Mouse (Mus musculus) forebrain, embryonic 11.5 days (tissue): ENCODE measurements around the gene Tgtp2. TPM values are rescaled to one million over a fixed set of nuclear protein-coding genes. Genes with fewer than 3 reads are reported as not detected.
"Not testable (repeated sequence)": the region's sequence is repeated elsewhere in the genome, so short reads cannot be mapped to it uniquely, and the experiment has no call there.

Experiments used
- ATAC-seq: fragments of 200-750 bp; cut with Nextera tagmentation; replicated peaks from 2 replicates; pipeline ENCODE4 v1.8.0; 2017; ENCODE audit warnings: moderate TSS enrichment; ENCODE audit not compliant: low FRiP score
- DNase-seq: peaks from one replicate; pipeline ENCODE4 v3.0.0-alpha.2; 2017; ENCODE audit warnings: low spot score
- H3K27ac ChIP-seq: fragments of 300-500 bp; sonication (generic); 2 replicates; pipeline ENCODE4 v1.5.1; 2014; ENCODE audit warnings: low read depth, low read length
- H3K27me3 ChIP-seq: fragments of 300-500 bp; sonication (generic); 2 replicates; pipeline ENCODE4 v1.6.1; 2014; ENCODE audit warnings: mild to moderate bottlenecking, low read length, mixed read lengths; ENCODE audit not compliant: control insufficient read depth, insufficient read depth
- H3K36me3 ChIP-seq: fragments of 300-500 bp; sonication (generic); 2 replicates; pipeline ENCODE4 v1.6.1; 2014; ENCODE audit warnings: mild to moderate bottlenecking, low read length, moderate library complexity, mixed read lengths; ENCODE audit not compliant: control insufficient read depth, insufficient read depth
- H3K4me1 ChIP-seq: fragments of 300-500 bp; sonication (generic); replicated peaks from 2 replicates; pipeline ENCODE4 v1.6.1; 2014; ENCODE audit warnings: low read length, mixed read lengths; ENCODE audit not compliant: control insufficient read depth, insufficient read depth
- H3K4me2 ChIP-seq: fragments of 300-500 bp; sonication (generic); 2 replicates; pipeline ENCODE4 v1.6.1; 2014; ENCODE audit warnings: low read depth, mild to moderate bottlenecking, low read length, moderate library complexity, mixed read lengths; ENCODE audit not compliant: severe bottlenecking
- H3K4me3 ChIP-seq: fragments of 300-500 bp; sonication (generic); 2 replicates; pipeline ENCODE4 v1.5.1; 2014; ENCODE audit warnings: low read depth, low read length
- H3K9ac ChIP-seq: fragments of 300-500 bp; sonication (generic); 2 replicates; pipeline ENCODE4 v1.6.1; 2014; ENCODE audit warnings: low read length
- H3K9me3 ChIP-seq: fragments of 300-500 bp; sonication (generic); 2 replicates; pipeline ENCODE4 v1.6.1; 2016; ENCODE audit warnings: low read length, mixed read lengths; ENCODE audit not compliant: control insufficient read depth
- WGBS: fragments of 180-500 bp; shearing (Covaris S2); extraction: QIAGEN DNeasy Blood & Tissue Kit; methylation state at CpG from one replicate; pipeline ENCODE4 v1.1.7; 2014; 5-methylcytosine and 5-hydroxymethylcytosine counted together
- polyA plus RNA-seq: library from polyadenylated mRNA; unstranded; fragments of >200 nt; fragmentation: Nextera tagmentation; extraction: Ambion mirVana; gene quantifications from 2 replicates; pipeline ENCODE4 v1.2.1, GENCODE M21; 2014

The Tgtp2 gene
- polyA plus RNA-seq, 1 experiment from 2014 or later, result not detected

DNA sequence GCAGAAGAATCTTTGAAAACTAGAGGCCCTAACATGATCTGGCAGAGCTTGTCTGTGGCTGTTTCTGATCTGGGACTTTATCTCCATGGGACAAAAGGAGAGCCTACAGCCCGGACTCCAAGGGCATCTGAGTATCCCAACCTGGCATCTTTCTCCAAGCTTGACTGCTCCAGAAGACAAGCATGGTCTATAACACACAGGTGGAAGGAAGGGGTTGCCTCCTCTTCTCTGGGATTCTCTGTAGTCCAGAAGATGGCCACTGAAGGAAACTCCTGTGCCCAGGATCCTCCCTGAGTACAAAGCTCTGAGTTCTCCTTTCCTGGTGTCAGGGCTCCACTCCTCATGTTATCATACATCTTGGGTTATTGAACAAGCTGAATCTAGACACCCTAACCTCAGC lies 16.6 kb upstream of the Tgtp2 start:
- Histone ChIP-seq H3K9ac (no peak overlapping the region), H3K4me3 (no peak overlapping the region), H3K4me2 (no peak overlapping the region), H3K4me1 (no peaks in the 10 kb centered on the region), H3K9me3 (no peaks in the 10 kb centered on the region), H3K36me3 (no peaks in the 10 kb centered on the region), H3K27ac (no peak overlapping the region), H3K27me3 (no peaks in the 10 kb centered on the region)
- ATAC-seq, result no peak
- 84% methylated on average over 1 of the region's 1 CpGs for WGBS
- no peak for DNase-seq

- no peak for ATAC-seq
- H3K9me3 ChIP-seq, result no peaks in the 10 kb centered on the region
- 86% methylated on average over 3 of the region's 3 CpGs for WGBS
These were observed 14.7 kb upstream of the Tgtp2 start for GRCm38 (mm10) chr11:49078719-49079118.

DNA sequence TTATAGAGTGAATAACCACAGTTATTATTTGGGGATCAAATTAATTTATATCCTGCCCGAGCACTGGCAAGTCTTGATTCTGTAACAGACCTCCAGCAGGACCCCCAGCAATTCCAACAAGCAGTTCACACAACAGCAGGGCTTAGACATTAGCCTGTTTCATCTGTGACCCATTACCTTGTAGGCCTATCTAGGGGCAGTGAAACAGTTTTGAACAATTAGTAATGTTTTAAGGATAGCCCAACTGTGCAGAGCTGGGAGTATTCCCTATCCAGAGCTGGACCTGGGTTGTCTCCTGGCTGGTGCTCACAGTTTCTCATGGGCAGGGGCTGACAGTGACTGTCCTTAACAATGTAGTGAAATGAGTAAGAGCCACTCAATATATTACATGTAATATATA lies 13.0 kb upstream of the Tgtp2 start:
- Histone ChIP-seq H3K4me2 (no peak overlapping the region), H3K4me1 (no peaks in the 10 kb centered on the region), H3K4me3 (no peak overlapping the region), H3K36me3 (no peaks in the 10 kb centered on the region), H3K27me3 (no peaks in the 10 kb centered on the region), H3K27ac (no peak overlapping the region), H3K9me3 (no peaks in the 10 kb centered on the region), H3K9ac (no peak overlapping the region)
- DNase-seq (no peak), ATAC-seq (no peak)
- 72% methylated on average over 1 of the region's 1 CpGs for WGBS

More at GRCm38 (mm10) chr11:49078719-49079118, 14.7 kb upstream of the Tgtp2 start:
- H3K9ac ChIP-seq, result no peak overlapping the region
- no peaks in the 10 kb centered on the region for H3K27me3 ChIP-seq
- no peak for DNase-seq
- H3K4me1 ChIP-seq, result no peaks in the 10 kb centered on the region
- no peak overlapping the region for H3K27ac ChIP-seq
- no peaks in the 10 kb centered on the region for H3K36me3 ChIP-seq
- no peak overlapping the region for H3K4me2 ChIP-seq
- H3K4me3 ChIP-seq, result no peak overlapping the region

DNA sequence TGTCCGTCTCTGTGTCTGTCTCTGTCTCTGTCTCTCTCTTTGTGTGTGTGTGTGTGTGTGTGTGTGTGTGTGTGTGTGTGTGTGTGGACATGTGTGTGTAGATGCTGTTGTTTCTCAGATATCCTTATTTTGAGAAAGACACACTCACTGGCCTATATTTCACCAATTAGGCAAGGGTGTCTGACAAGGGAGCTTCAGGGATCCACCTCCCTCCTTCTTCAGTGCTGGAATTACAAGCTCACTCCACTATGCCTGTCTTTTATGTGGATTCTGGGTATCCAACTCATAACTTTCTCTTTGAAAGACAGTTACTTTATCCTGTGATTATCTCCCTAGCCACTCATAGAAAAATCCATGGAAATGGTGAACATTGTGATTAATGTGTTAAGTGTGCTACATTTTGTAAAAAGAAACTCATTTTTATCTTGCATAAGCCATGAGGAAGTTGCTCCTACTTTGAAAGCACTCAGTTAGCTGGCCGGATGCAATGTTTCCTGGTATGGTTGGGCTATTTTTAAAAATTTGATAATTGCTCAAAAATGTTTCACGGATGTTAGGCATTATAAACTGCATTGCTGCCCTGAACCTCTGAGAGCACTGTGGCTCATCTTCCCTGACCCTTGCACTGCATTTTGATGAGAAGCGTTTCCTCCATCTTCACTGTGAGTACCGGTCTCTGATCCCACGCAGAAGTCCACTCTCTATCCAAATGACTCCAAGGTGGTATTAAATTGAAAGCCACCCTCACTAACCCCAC lies 12.2 kb upstream of the Tgtp2 start, which contains the start of gene Ifi47:
TSS of gene Ifi47 (plus strand) at position 587 of the 757 bp plus-strand sequence.
- not testable (repeated sequence) for H3K4me2 ChIP-seq, H3K4me1 ChIP-seq, H3K27me3 ChIP-seq, ATAC-seq, H3K27ac ChIP-seq, DNase-seq, H3K36me3 ChIP-seq, H3K9ac ChIP-seq, H3K9me3 ChIP-seq, H3K4me3 ChIP-seq
- WGBS, result 78% methylated on average over 6 of the region's 6 CpGs

DNA sequence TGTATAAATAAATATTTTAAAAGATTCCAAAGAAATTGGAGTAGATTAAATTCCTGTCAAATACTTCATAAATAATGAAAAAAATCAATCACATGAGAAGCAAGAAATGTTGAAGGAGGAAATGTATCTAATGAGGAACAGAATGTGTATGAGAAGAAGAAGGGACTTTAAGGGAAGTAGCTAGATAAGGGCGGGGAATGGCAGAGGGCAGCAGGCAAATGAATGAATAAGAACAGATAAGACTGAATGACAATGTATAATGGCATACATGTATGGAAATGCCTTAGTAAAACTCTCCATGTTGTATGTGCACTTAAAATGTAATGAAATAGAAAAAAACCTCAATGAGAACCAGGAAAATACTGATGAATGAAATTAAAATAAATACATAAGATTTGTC lies 4.4 kb upstream of the Tgtp2 start:
- no peaks in the 10 kb centered on the region for H3K36me3 ChIP-seq
- no peaks in the 10 kb centered on the region for H3K9me3 ChIP-seq
- DNase-seq (no peak), ATAC-seq (no peak)
- H3K4me3 ChIP-seq, result no peak overlapping the region
- no peak overlapping the region for H3K27ac ChIP-seq
- no peak overlapping the region for H3K4me2 ChIP-seq
- WGBS, result 91% methylated on average over 1 of the region's 1 CpGs
- H3K4me1 ChIP-seq, result no peaks in the 10 kb centered on the region
- no peak overlapping the region for H3K9ac ChIP-seq
- no peaks in the 10 kb centered on the region for H3K27me3 ChIP-seq

- not testable (repeated sequence) for H3K9me3 ChIP-seq, H3K4me2 ChIP-seq, ATAC-seq, H3K36me3 ChIP-seq, H3K27ac ChIP-seq, H3K27me3 ChIP-seq, H3K4me1 ChIP-seq, H3K9ac ChIP-seq, H3K4me3 ChIP-seq, DNase-seq
- WGBS, result 78% methylated on average over 2 of the region's 2 CpGs
These were observed 2.1 kb downstream of the Tgtp2 start for GRCm38 (mm10) chr11:49061865-49062264.

DNA sequence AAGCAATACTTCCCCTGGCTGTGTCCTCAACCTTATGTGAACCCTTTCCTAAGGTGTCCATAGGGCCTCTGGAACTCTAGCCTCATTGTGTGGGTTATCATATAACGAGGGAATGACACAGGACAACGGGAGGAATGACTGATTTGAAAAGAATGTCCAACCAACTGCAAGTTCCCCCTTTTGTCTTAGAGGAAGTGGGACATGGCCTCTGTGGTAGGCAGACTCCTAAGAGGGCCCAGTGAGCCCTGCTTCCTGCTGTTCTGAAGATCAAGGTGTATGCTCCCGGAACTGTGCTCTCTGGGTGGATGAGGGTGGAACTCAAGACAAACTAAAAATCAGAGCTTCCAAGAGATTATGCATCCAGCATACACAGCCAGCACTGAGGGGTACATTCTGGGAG lies 3.9 kb downstream of the Tgtp2 start:
- not testable (repeated sequence) for H3K27me3 ChIP-seq, DNase-seq, H3K4me3 ChIP-seq, H3K4me2 ChIP-seq, H3K9me3 ChIP-seq, H3K9ac ChIP-seq, H3K36me3 ChIP-seq, H3K27ac ChIP-seq, ATAC-seq, H3K4me1 ChIP-seq
- 51% methylated on average over 2 of the region's 3 CpGs for WGBS

DNA sequence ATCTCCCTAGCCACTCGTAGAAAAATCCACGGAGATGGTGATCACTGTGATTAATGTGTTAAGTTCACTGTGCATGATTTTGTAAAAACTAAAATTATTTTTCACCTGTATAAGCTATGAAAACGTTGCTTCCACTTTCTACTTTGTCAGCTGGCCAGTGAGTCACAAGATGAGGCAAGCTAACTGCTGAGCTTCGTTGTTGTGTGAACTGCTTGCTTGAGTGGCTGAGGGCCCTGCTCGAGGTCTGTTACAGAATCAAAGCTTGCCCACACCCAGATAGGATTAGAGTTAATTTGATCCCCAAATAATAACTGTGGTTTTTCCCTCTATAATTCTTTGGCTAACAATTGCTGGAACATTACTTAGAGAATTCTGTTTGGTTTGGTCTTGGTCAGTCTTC lies 12.1 kb downstream of the Tgtp2 start:
- H3K9ac ChIP-seq, ATAC-seq, H3K27ac ChIP-seq, H3K4me1 ChIP-seq, H3K4me2 ChIP-seq, H3K4me3 ChIP-seq, H3K27me3 ChIP-seq, H3K9me3 ChIP-seq, DNase-seq, H3K36me3 ChIP-seq: not testable (repeated sequence)
- no CpG with 5 or more reads among the region's 5 CpGs for WGBS
